Mouse (Mus musculus) G1E (cell line): Measurements from ENCODE around the gene Magel2. TPM values are rescaled to one million over a fixed set of nuclear protein-coding genes. Genes with fewer than 3 reads are reported as not detected.

ENCODE experiments used
- ATAC-seq: 2 replicates; pipeline ENCODE4 v1.8.0; 2016; ENCODE audit warnings: mild to moderate bottlenecking; ENCODE audit not compliant: insufficient number of reproducible peaks, poor library complexity, low FRiP score, severe bottlenecking; ENCODE audit errors: extremely low read depth
- DNase-seq: peaks from one replicate; pipeline ENCODE4 v3.0.0; 2012; ENCODE audit warnings: low spot score
- H3K27me3 ChIP-seq: 2 replicates; pipeline ENCODE4 v1.6.1; 2012; ENCODE audit warnings: mild to moderate bottlenecking, low read length, inconsistent platforms; ENCODE audit not compliant: insufficient read depth
- H3K36me3 ChIP-seq: replicated peaks from 2 replicates; pipeline ENCODE3; 2012; ENCODE audit warnings: mild to moderate bottlenecking, inconsistent platforms
- H3K4me1 ChIP-seq: 2 replicates; pipeline ENCODE4 v1.6.1; 2012; ENCODE audit warnings: low read depth, low read length, inconsistent platforms, mixed read lengths; ENCODE audit not compliant: insufficient read depth
- H3K4me3 ChIP-seq: 2 replicates; pipeline ENCODE4 v1.5.1; 2012; ENCODE audit warnings: low read depth, mild to moderate bottlenecking, inconsistent platforms, low read length, moderate library complexity, mixed read lengths
- H3K9me3 ChIP-seq: replicated peaks from 2 replicates; pipeline ENCODE4 v1.6.1; 2012; ENCODE audit warnings: inconsistent platforms
- CTCF ChIP-seq: IDR thresholded peaks from 2 replicates; pipeline ENCODE4 v1.5.1; 2012; ENCODE audit warnings: low read depth, low read length, inconsistent platforms, mixed read lengths
- GATA1 ChIP-seq: IDR thresholded peaks from 2 replicates; pipeline ENCODE4 v1.6.1; 2012; ENCODE audit warnings: borderline replicate concordance, low read length, inconsistent platforms, mixed read lengths
- GATA2 ChIP-seq: IDR thresholded peaks from 2 replicates; pipeline ENCODE4 v1.6.1; 2012; ENCODE audit warnings: low read depth, low read length, inconsistent platforms, borderline replicate concordance
- POLR2AphosphoS5 ChIP-seq: IDR thresholded peaks from 2 replicates; pipeline ENCODE4 v1.6.1; 2012; ENCODE audit warnings: low read depth, low read length, inconsistent platforms; ENCODE audit not compliant: insufficient replicate concordance
- TAL1 ChIP-seq: conservative IDR thresholded peaks from 2 replicates; pipeline ENCODE4 v1.6.1; 2012; ENCODE audit warnings: low read depth, low read length, inconsistent platforms, mixed read lengths
- polyA plus RNA-seq: library from polyadenylated mRNA; stranded (reverse); fragments of >175 nt; gene quantifications from 2 replicates; pipeline ENCODE4 v1.2.3, GENCODE M21; 2012
- total RNA-seq, 2 experiments: library from RNA; stranded (forward) in 1 of 2; stranded (reverse) in 1 of 2; fragments of 200-1000 nt in 1 of 2; fragments of >200 nt in 1 of 2; fragmentation: Nextera tagmentation in 1 of 2; gene quantifications; 2 replicates each; pipeline ENCODE4 v1.2.3; 2014 to 2017

The Magel2 gene
- total and polyA plus RNA-seq, 3 experiments: 0.05 TPM; not detected in 2

DNA sequence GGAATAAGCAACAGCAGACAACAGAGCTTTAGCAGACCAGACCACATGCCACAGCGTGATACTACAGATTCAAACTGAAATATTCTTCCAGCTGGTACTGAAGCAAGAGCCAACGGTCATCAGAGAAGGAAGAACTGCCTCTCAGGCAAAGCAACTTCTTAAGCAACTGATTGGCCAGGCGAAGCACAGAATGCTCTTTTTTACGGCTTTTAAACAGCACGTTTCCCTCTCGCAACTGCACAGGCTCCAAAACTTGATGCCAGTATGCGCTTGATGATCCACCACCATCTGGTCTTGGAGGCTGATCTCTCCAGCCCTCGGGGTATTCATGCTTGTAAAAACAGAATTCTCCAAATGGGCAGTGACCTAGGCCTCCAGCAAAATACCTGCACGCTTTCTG, 41.5 kb downstream of the Magel2 start:
- ATAC-seq (no peak), DNase-seq (no peak)
- no peak overlapping the region; the same call in 1 of the 2 replicates for H3K4me3 ChIP-seq
- no peaks in the 10 kb centered on the region for H3K9me3 ChIP-seq
- TF ChIP-seq GATA2 (no peak), CTCF (no peak), TAL1 (no peak), GATA1 (no peak), POLR2AphosphoS5 (no peak)
- peaks cover 10% of the 10 kb centered on the region for H3K36me3 ChIP-seq
- H3K27me3 ChIP-seq: no peaks in the 10 kb centered on the region
- H3K4me1 ChIP-seq: peaks cover 16% of the 10 kb centered on the region

DNA sequence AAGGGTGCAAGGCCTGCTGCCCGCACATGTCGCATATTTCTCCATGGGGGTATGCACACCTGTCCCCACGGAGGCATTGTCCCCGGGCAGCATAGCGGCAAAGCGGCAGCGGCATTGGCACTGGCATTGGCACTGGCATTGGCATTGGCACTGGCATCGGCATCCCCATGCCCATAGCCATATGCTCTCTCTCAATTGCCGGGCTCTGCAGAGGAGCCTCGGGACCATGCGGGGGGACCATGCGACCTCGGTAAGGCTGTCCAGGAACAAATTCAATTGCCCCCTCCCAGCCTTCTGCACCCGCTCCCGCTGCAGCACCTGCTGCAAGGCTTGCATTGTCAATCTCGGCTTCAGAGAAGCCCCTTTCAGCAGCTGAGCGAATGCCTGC, 42.3 kb downstream of the Magel2 start:
- Histone ChIP-seq H3K36me3 (peaks cover 10% of the 10 kb centered on the region), H3K4me1 (peaks cover 16% of the 10 kb centered on the region), H3K27me3 (no peaks in the 10 kb centered on the region), H3K4me3 (peak overlapping the region; percentile 97), H3K9me3 (no peaks in the 10 kb centered on the region)
- ATAC-seq: no peak
- TF ChIP-seq GATA1 (no peak), TAL1 (no peak), CTCF (no peak), POLR2AphosphoS5 (no peak), GATA2 (no peak)
- DNase-seq: peak; percentile 1

DNA sequence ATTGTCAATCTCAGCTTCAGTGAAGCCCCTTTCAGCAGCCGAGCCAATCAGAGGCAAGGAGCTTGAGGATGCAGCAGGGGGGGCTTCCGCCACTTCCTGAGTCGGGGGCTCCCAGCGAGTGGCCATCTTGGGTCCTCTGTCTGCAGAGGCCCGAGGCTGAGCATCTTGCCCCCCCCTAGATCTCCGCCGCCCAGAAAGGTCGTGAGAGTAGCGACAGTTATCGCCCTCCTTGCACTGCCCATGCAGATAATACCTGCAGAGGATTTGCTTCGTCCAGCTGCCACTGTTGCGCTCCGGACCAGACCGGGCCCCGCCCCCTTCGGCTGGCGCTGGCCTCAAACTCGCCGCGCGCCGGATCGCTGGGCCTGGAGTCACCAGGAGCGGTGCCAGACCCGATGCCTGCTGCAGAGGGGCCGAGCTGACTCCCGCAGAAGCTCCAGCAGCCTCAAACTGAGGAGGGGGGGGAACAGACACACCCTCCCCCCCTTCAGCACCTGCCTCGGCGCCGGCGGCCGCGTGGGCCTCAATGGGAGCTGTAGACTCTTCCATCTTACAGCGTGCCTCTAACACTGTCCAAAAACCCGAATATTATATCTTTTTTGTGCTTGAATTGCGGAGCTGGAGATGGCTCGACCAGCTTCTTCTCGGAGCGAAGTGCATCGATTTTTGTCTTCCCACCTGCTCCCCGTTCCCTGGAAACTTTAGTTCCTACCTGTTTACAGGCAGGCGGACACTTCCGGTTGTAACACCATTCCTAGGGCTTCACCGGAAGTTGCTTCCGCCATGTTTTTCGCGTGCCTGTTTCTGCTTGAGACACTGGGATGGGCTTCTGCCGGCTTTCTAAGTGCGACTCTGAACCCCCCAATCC, 42.9 kb downstream of the Magel2 start, which contains the start of gene Mkrn3:
Gene Mkrn3 (minus strand): TSS at position 647 of the 868 bp plus-strand sequence.
- TF ChIP-seq TAL1: no peak
- no peak for TF ChIP-seq GATA2
- TF ChIP-seq GATA1: no peak
- TF ChIP-seq POLR2AphosphoS5: no peak
- no peak for TF ChIP-seq CTCF
- H3K36me3 ChIP-seq: peaks cover 10% of the 10 kb centered on the region
- H3K4me3 ChIP-seq: peak within 1 kb of the TSS; percentile 97
- H3K4me1 ChIP-seq: peaks cover 16% of the 10 kb centered on the region
- H3K9me3 ChIP-seq: no peaks in the 10 kb centered on the region
- no peaks in the 10 kb centered on the region for H3K27me3 ChIP-seq
- ATAC-seq (peak; percentile 63), DNase-seq (peak; percentile 25)

DNA sequence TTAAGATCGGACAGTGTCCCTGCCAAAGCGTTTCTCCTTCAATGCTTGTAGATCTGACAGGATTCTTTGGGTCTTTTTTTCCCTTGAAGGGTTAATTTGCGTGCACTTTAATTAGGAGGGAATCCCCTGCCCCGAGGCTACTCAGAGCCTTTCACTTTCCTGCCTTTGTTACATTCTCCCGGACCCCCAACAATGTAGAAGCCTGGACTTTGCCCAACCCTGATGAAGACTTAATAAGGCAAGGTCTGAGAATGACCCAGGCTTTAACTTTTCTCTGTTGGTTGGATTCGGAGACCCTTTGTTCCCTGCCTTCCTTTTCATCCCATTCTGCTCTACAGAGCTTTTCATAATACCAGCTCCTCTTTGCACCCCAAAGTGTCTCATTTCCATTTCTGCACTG, 43.8 kb downstream of the Magel2 start:
- H3K4me3 ChIP-seq: peak overlapping the region; percentile 97; the same call in 1 of the 2 replicates
- H3K36me3 ChIP-seq: peaks cover 10% of the 10 kb centered on the region
- no peaks in the 10 kb centered on the region for H3K27me3 ChIP-seq
- no peak for TF ChIP-seq GATA2
- TF ChIP-seq CTCF: no peak
- no peak for TF ChIP-seq GATA1
- TF ChIP-seq POLR2AphosphoS5: no peak
- no peak for TF ChIP-seq TAL1
- DNase-seq (no peak), ATAC-seq (no peak)
- peaks cover 16% of the 10 kb centered on the region for H3K4me1 ChIP-seq
- no peaks in the 10 kb centered on the region for H3K9me3 ChIP-seq

DNA sequence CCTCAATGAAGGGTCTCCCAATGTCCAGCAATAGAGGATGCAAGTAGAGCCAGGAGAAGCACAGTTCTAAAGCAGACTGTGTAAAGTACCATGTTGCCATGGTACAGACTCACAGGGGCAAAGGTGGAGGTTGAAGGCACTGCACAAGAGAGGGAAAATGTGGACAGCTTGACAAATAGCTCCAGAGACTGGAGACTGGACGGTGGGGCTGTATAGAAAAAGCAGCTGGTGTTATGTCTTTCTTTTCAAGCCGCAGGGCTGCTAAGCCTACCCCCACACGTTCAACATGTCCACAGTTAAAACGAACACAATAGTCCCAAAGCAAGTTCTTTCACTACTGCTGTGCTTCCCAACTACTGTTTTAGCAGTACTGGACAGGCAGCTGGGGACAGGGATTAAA, 46.4 kb downstream of the Magel2 start:
- Histone ChIP-seq H3K4me3 (no peak overlapping the region), H3K9me3 (no peaks in the 10 kb centered on the region), H3K36me3 (peaks cover 9% of the 10 kb centered on the region), H3K27me3 (no peaks in the 10 kb centered on the region), H3K4me1 (peaks cover 14% of the 10 kb centered on the region)
- TF ChIP-seq GATA1 (no peak), TAL1 (no peak), GATA2 (no peak), POLR2AphosphoS5 (no peak), CTCF (no peak)
- DNase-seq: no peak
- no peak for ATAC-seq

DNA sequence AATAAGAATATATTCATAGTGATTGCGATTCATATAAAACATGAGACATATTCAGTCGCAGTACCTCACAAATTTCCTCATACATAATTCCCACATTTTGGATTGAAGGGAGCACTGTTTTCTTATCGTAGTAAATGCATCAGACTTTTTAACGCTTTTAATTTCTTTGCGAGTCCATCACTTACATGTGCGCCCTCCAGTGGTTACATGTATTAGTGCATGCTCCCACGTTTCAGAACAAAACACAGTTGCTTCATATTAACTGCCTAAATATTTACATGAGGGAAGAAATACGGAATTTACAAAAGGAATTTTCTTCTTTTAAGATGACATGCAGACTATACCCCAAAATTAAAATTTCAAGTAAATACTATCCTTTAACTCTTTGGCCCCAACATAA, 51.5 kb downstream of the Magel2 start:
- H3K4me3 ChIP-seq: no peak overlapping the region
- no peaks in the 10 kb centered on the region for H3K36me3 ChIP-seq
- H3K4me1 ChIP-seq: no peaks in the 10 kb centered on the region
- ATAC-seq (peak; percentile 67), DNase-seq (no peak)
- H3K9me3 ChIP-seq: no peaks in the 10 kb centered on the region
- no peaks in the 10 kb centered on the region for H3K27me3 ChIP-seq
- TF ChIP-seq POLR2AphosphoS5 (no peak), TAL1 (no peak), GATA2 (no peak), GATA1 (no peak), CTCF (peak; percentile 48)

Other genes with a start within 250 kb of the Magel2 start
- gene Ndn, start 30.4 kb upstream of the Magel2 start, total RNA-seq (2014; fragmentation: Nextera tagmentation): not detected in 2 replicates
- gene Ndn, start 30.4 kb upstream of the Magel2 start, total RNA-seq (2017): 0.05 TPM in 1 of 2 replicates, not detected in the other
- gene Ndn, start 30.4 kb upstream of the Magel2 start, polyA plus RNA-seq: 0.01 TPM in 1 of 2 replicates, not detected in the other
- 1.6 and 6.2 TPM in 2 replicates for gene Mkrn3, start 43.1 kb downstream of the Magel2 start, total RNA-seq (2014; fragmentation: Nextera tagmentation)
- 3.9 and 4.4 TPM in 2 replicates for gene Mkrn3, start 43.1 kb downstream of the Magel2 start, total RNA-seq (2017)
- gene Mkrn3, start 43.1 kb downstream of the Magel2 start, polyA plus RNA-seq: 1.2 and 1.3 TPM in 2 replicates
- not detected in 2 replicates for gene Peg12, start 87.5 kb downstream of the Magel2 start, total RNA-seq (2014; fragmentation: Nextera tagmentation)
- gene Peg12, start 87.5 kb downstream of the Magel2 start, total RNA-seq (2017): 0.05 TPM in 1 of 2 replicates, not detected in the other
- gene Peg12, start 87.5 kb downstream of the Magel2 start, polyA plus RNA-seq: not detected in 2 replicates